Mouse (Mus musculus): Measurements from ENCODE around the gene Maco1. TPM values are rescaled to one million over a fixed set of nuclear protein-coding genes. Genes with fewer than 3 reads are reported as not detected.

Gene Maco1
- total RNA-seq, 2 experiments from 2014 or later, result 36.2 to 41.9 TPM

- ATAC-seq (replicated peaks; ENCODE audit: low FRiP score, low TSS enrichment, poor library complexity, severe bottlenecking), result peak; percentile 85
These were observed 66.2 kb downstream of the Maco1 start for GRCm38 (mm10) chr4:134786946-134787345.

GRCm38 (mm10) chr4:134784701-134785100 lies 68.4 kb downstream of the Maco1 start:
- ATAC-seq (replicated peaks; ENCODE audit: low FRiP score, low TSS enrichment, poor library complexity, severe bottlenecking), result no peak

GRCm38 (mm10) chr4:134779136-134779934 lies 73.8 kb downstream of the Maco1 start:
- ATAC-seq (replicated peaks; ENCODE audit: low FRiP score, low TSS enrichment, poor library complexity, severe bottlenecking), result no peak

- ATAC-seq (replicated peaks; ENCODE audit: low FRiP score, low TSS enrichment, poor library complexity, severe bottlenecking), result no peak
These were observed 76.9 kb downstream of the Maco1 start for GRCm38 (mm10) chr4:134776246-134776645.

- ATAC-seq (replicated peaks; ENCODE audit: low FRiP score, low TSS enrichment, poor library complexity, severe bottlenecking), result no peak
These were observed 77.8 kb downstream of the Maco1 start for GRCm38 (mm10) chr4:134775234-134775944.

GRCm38 (mm10) chr4:134774126-134774525 lies 79.0 kb downstream of the Maco1 start:
- ATAC-seq (replicated peaks; ENCODE audit: low FRiP score, low TSS enrichment, poor library complexity, severe bottlenecking), result no peak

- ATAC-seq (replicated peaks; ENCODE audit: low FRiP score, low TSS enrichment, poor library complexity, severe bottlenecking), result peak; percentile 59
These were observed 80.1 kb downstream of the Maco1 start for GRCm38 (mm10) chr4:134772805-134773674.

- no peak for ATAC-seq (replicated peaks; ENCODE audit: low FRiP score, low TSS enrichment, poor library complexity, severe bottlenecking)
These were observed 83.3 kb downstream of the Maco1 start for GRCm38 (mm10) chr4:134769891-134770290.

GRCm38 (mm10) chr4:134769081-134769811 lies 83.9 kb downstream of the Maco1 start:
- ATAC-seq (replicated peaks; ENCODE audit: low FRiP score, low TSS enrichment, poor library complexity, severe bottlenecking), result no peak

- no peak for ATAC-seq (replicated peaks; ENCODE audit: low FRiP score, low TSS enrichment, poor library complexity, severe bottlenecking)
These were observed 84.8 kb downstream of the Maco1 start for GRCm38 (mm10) chr4:134768226-134768888.

- peak; percentile 50 for ATAC-seq (replicated peaks; ENCODE audit: low FRiP score, low TSS enrichment, poor library complexity, severe bottlenecking)
These were observed 85.5 kb downstream of the Maco1 start, which contains the start of gene Ldlrap1 for GRCm38 (mm10) chr4:134767426-134768225. Gene Ldlrap1 (minus strand): TSS chr4:134768024.

GRCm38 (mm10) chr4:134766904-134767425 lies 86.2 kb downstream of the Maco1 start:
- ATAC-seq (replicated peaks; ENCODE audit: low FRiP score, low TSS enrichment, poor library complexity, severe bottlenecking), result no peak

- no peak for ATAC-seq (replicated peaks; ENCODE audit: low FRiP score, low TSS enrichment, poor library complexity, severe bottlenecking)
These were observed 86.9 kb downstream of the Maco1 start for GRCm38 (mm10) chr4:134766277-134766676.

GRCm38 (mm10) chr4:134764333-134764732 lies 88.8 kb downstream of the Maco1 start:
- peak; percentile 11 for ATAC-seq (replicated peaks; ENCODE audit: low FRiP score, low TSS enrichment, poor library complexity, severe bottlenecking)

- no peak for ATAC-seq (replicated peaks; ENCODE audit: low FRiP score, low TSS enrichment, poor library complexity, severe bottlenecking)
These were observed 90.8 kb downstream of the Maco1 start for GRCm38 (mm10) chr4:134762360-134762759.

- ATAC-seq (replicated peaks; ENCODE audit: low FRiP score, low TSS enrichment, poor library complexity, severe bottlenecking), result peak; percentile 23
These were observed 92.3 kb downstream of the Maco1 start for GRCm38 (mm10) chr4:134760793-134761201.

- peak; percentile 19 for ATAC-seq (replicated peaks; ENCODE audit: low FRiP score, low TSS enrichment, poor library complexity, severe bottlenecking)
These were observed 92.9 kb downstream of the Maco1 start for GRCm38 (mm10) chr4:134760281-134760680.

- peak; percentile 66 for ATAC-seq (replicated peaks; ENCODE audit: low FRiP score, low TSS enrichment, poor library complexity, severe bottlenecking)
These were observed 93.6 kb downstream of the Maco1 start for GRCm38 (mm10) chr4:134759564-134759963.

Measured in megakaryocyte-erythroid progenitor cell, adult 5-6 weeks (primary cell).